Mouse (Mus musculus) thymus, adult 2 months (tissue): ENCODE data around the gene Zfp346. TPM values are rescaled to one million over a fixed set of nuclear protein-coding genes. Genes with fewer than 3 reads are reported as not detected.
"Not testable (repeated sequence)": the region's sequence is repeated elsewhere in the genome, so short reads cannot be mapped to it uniquely, and the experiment has no call there.

ENCODE experiments used
- DNase-seq: peaks from one replicate; pipeline ENCODE4 v3.0.0; 2021
- H3K27ac ChIP-seq: fragments of 200-500 bp; 2 replicates; pipeline ENCODE4 v1.5.1; 2012; ENCODE audit warnings: low read length, control low read depth; ENCODE audit not compliant: control insufficient read depth, insufficient read depth
- H3K27me3 ChIP-seq: fragments of 200-500 bp; 2 replicates; pipeline ENCODE4 v1.6.1; 2012; ENCODE audit warnings: mild to moderate bottlenecking, low read length, moderate library complexity, mixed read lengths; ENCODE audit not compliant: control insufficient read depth, insufficient read depth
- H3K36me3 ChIP-seq: fragments of 200-500 bp; 2 replicates; pipeline ENCODE4 v1.6.1; 2012; ENCODE audit warnings: mild to moderate bottlenecking, low read length, moderate library complexity; ENCODE audit not compliant: control insufficient read depth, insufficient read depth
- H3K4me1 ChIP-seq: fragments of 200-500 bp; replicated peaks from 2 replicates; pipeline ENCODE4 v1.6.1; 2012; ENCODE audit warnings: low read length; ENCODE audit not compliant: control insufficient read depth, insufficient read depth
- H3K4me3 ChIP-seq: fragments of 200-500 bp; 2 replicates; pipeline ENCODE4 v1.5.1; 2012; ENCODE audit warnings: mild to moderate bottlenecking, low read length, control low read depth, moderate library complexity; ENCODE audit not compliant: control insufficient read depth, insufficient read depth
- CTCF ChIP-seq: fragments of 200-500 bp; IDR thresholded peaks from 2 replicates; pipeline ENCODE4 v1.5.1; 2012; ENCODE audit warnings: mild to moderate bottlenecking, control low read depth, low read length, moderate library complexity, borderline replicate concordance; ENCODE audit not compliant: control insufficient read depth, poor library complexity, insufficient read depth; ENCODE audit errors: extremely low read depth
- POLR2A ChIP-seq: fragments of 200-500 bp; IDR thresholded peaks from 2 replicates; pipeline ENCODE4 v1.6.1; 2012; ENCODE audit warnings: mild to moderate bottlenecking, low read length, control low read depth, moderate library complexity; ENCODE audit not compliant: control insufficient read depth, poor library complexity, insufficient read depth; ENCODE audit errors: extremely low read depth
- WGBS: fragments of 180-500 bp; shearing (Covaris S2); methylation state at CpG from one replicate; pipeline ENCODE4 v1.1.7; 2018; 5-methylcytosine and 5-hydroxymethylcytosine counted together
- polyA plus RNA-seq: library from polyadenylated mRNA; depleted of rRNA; stranded (reverse); fragments of >200 nt; gene quantifications from 2 replicates; pipeline ENCODE4 v1.2.3, GENCODE M21; 2012; rRNA removed

Gene Zfp346
- polyA plus RNA-seq: 32.2 and 38.7 TPM in 2 replicates

DNA sequence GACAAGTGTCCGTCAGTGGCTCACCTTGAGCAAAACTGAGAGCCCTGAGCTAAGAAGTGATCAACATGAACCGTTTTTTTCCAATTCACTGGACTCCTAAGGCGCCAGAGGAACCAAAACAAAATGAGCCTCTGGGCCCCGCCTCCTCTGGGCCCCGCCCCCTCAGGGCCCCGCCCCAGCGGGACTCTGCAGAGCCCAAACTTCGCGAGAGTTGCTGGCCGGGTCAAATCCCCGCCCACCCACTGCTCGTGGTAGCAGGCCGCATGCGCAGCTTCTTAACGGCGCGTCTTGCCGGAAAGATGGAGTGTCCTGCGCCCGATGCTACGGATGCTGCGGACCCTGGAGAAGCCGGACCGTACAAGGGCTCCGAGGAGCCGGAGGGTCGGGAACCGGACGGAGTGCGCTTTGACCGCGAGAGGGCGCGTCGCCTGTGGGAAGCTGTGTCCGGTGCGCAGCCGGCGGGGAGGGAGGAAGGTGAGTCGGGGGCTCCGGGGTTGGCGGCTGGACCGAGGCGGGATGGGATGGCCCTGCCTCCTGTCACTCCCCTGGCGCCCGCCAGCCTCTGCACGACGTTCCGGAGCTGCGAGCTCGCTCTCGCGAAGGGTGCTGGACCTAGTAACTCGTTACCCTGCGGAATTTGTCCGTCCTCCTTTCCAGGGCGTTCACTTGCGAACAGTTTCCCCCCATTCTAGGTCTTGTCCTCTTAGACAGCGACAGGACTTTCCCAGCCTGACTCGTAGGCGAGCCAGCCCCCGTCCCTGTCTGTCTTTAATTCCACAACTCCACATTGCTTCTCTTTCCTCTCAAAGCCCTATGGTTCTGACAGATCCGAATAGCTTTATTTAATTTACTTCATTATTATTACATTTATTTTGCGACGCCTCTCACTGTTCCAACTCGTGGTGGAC lies at the start of gene Zfp346:
Zfp346 (plus strand) TSS at position 267 of the 908 bp plus-strand sequence.
- peak; percentile 97 for DNase-seq
- WGBS: under 1% methylated on average over 63 of the region's 66 CpGs
- Histone ChIP-seq H3K27ac (no peak within 1 kb of the TSS; the same call in 1 of the 2 replicates), H3K27me3 (no peaks in the 10 kb centered on the region), H3K36me3 (no peaks in the 10 kb centered on the region; the same call in 1 of the 2 replicates), H3K4me3 (peak within 1 kb of the TSS; percentile 81), H3K4me1 (peaks cover 14% of the 10 kb centered on the region)
- TF ChIP-seq CTCF (peak; percentile 84), POLR2A (peak; percentile 88)

- DNase-seq: peak; percentile 37
- Histone ChIP-seq H3K4me1 (no peaks in the 10 kb centered on the region), H3K4me3 (no peak overlapping the region), H3K27me3 (no peaks in the 10 kb centered on the region), H3K27ac (no peak overlapping the region), H3K36me3 (peaks cover 3% of the 10 kb centered on the region; the same call in 1 of the 2 replicates)
- 100% methylated on average over 2 of the region's 2 CpGs for WGBS
- TF ChIP-seq POLR2A (no peak), CTCF (no peak)
Measured at GRCm38 (mm10) chr13:55058042-55058441, 47.1 kb upstream of the Zfp346 start.

GRCm38 (mm10) chr13:55063276-55063675 lies 41.8 kb upstream of the Zfp346 start:
- DNase-seq: no peak
- no peak overlapping the region for H3K27ac ChIP-seq

DNA sequence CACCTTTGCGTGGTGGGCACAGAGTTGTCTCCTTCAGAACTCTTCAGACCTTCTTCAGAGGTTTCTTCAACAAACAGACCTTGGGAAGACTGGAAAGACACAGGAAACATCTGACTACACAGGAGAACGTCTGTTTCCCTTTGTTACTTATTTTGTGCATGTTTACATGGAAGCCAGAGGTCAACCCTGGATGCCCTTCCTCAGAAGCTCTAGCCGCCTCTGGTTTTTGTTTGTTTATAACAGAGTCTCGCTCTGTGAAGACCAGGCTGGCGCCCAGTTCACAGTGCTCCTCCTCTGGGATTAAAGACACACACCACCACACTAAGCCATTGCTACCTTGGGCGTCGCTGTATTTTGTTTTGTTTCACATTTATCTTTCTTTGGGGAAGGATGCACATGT lies 35.4 kb upstream of the Zfp346 start:
- no peaks in the 10 kb centered on the region for H3K4me1 ChIP-seq
- H3K27me3 ChIP-seq: no peaks in the 10 kb centered on the region
- no peak for DNase-seq
- H3K4me3 ChIP-seq: no peak overlapping the region
- 96% methylated on average over 7 of the region's 7 CpGs for WGBS
- H3K36me3 ChIP-seq: 0 out of 2 replicates have a peak, but pooled peaks cover under 1% of the 10 kb centered on the region
- H3K27ac ChIP-seq: no peak overlapping the region
- TF ChIP-seq CTCF: no peak
- no peak for TF ChIP-seq POLR2A

More at GRCm38 (mm10) chr13:55063276-55063675, 41.8 kb upstream of the Zfp346 start:
- Histone ChIP-seq H3K36me3 (no peaks in the 10 kb centered on the region), H3K4me1 (no peaks in the 10 kb centered on the region), H3K4me3 (no peak overlapping the region), H3K27me3 (no peaks in the 10 kb centered on the region)
- 91% methylated on average over 2 of the region's 2 CpGs for WGBS
- no peak for TF ChIP-seq CTCF
- no peak for TF ChIP-seq POLR2A

- Histone ChIP-seq H3K27ac (no peak overlapping the region), H3K27me3 (no peaks in the 10 kb centered on the region), H3K36me3 (peaks cover 8% of the 10 kb centered on the region; the same call in 1 of the 2 replicates), H3K4me1 (no peaks in the 10 kb centered on the region), H3K4me3 (no peak overlapping the region)
- DNase-seq: no peak
- TF ChIP-seq POLR2A (no peak), CTCF (no peak)
- 0% methylated on average over 3 of the region's 3 CpGs for WGBS
Measured at GRCm38 (mm10) chr13:55071322-55071721, 33.8 kb upstream of the Zfp346 start.

GRCm38 (mm10) chr13:55075597-55075996 lies 29.5 kb upstream of the Zfp346 start:
- peaks cover 14% of the 10 kb centered on the region; the same call in 1 of the 2 replicates for H3K36me3 ChIP-seq
- no peak overlapping the region for H3K27ac ChIP-seq
- no peak for DNase-seq
- 89% methylated on average over 5 of the region's 5 CpGs for WGBS
- H3K4me3 ChIP-seq: no peak overlapping the region
- H3K4me1 ChIP-seq: no peaks in the 10 kb centered on the region
- no peak for TF ChIP-seq CTCF
- TF ChIP-seq POLR2A: no peak
- no peaks in the 10 kb centered on the region for H3K27me3 ChIP-seq

- no peaks in the 10 kb centered on the region; the same call in 1 of the 2 replicates for H3K4me1 ChIP-seq
- peaks cover 12% of the 10 kb centered on the region; the same call in 1 of the 2 replicates for H3K36me3 ChIP-seq
- H3K27me3 ChIP-seq: no peaks in the 10 kb centered on the region
- TF ChIP-seq POLR2A: no peak
- TF ChIP-seq CTCF: no peak
- WGBS: 95% methylated on average over 4 of the region's 4 CpGs
- DNase-seq: no peak
- no peak overlapping the region for H3K4me3 ChIP-seq
- H3K27ac ChIP-seq: no peak overlapping the region
Measured at GRCm38 (mm10) chr13:55092588-55092987, 12.5 kb upstream of the Zfp346 start.

DNA sequence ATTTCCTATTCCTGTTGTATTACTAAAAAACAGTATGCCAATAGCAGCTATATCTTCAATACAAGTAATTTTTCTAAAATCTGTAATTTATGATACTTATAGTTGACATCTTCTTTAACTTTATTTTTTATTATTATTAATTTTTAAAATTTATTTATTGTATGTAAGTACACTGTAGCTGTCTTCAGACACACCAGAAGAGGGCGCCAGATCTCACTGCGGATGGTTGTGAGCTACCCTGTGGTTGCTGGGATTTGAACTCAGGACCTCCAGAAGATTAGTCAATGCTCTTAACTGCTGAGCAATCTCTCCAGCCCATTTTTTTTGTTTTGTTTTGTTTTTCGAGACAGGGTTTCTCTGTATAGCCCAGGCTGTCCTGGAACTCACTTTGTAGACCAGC lies 7.3 kb upstream of the Zfp346 start:
- DNase-seq, H3K36me3 ChIP-seq, H3K27ac ChIP-seq, H3K4me3 ChIP-seq, H3K27me3 ChIP-seq, H3K4me1 ChIP-seq: not testable (repeated sequence)
- WGBS: 98% methylated on average over 3 of the region's 3 CpGs
